Mouse (Mus musculus) splenic B cell, adult 2 months (primary cell): ENCODE results near the gene Chtop.
A peak's percentile ranks its signal among the peaks of the same experiment; 100 is the strongest.

ENCODE experiments used
- DNase-seq: peaks from one replicate; pipeline ENCODE4 v3.0.0-alpha.2; 2011; ENCODE audit warnings: low read depth, low spot score
- H3K27me3 ChIP-seq: 2 replicates; pipeline ENCODE4 v1.6.1; 2012; ENCODE audit warnings: mild to moderate bottlenecking, low read length, moderate library complexity, mixed read lengths; ENCODE audit not compliant: control insufficient read depth, poor library complexity, insufficient read depth, severe bottlenecking
- H3K36me3 ChIP-seq: 2 replicates; pipeline ENCODE4 v1.6.1; 2012; ENCODE audit warnings: mild to moderate bottlenecking, low read length, moderate library complexity, mixed read lengths; ENCODE audit not compliant: control insufficient read depth, poor library complexity, insufficient read depth, severe bottlenecking

Gene Chtop

GRCm38 (mm10) chr3:90508950-90509746 lies at the start of gene Chtop:
TSS of gene Chtop (minus strand) at chr3:90509498.
- peak; percentile 100 for DNase-seq
- Histone ChIP-seq H3K27me3 (no peaks in the 10 kb centered on the region), H3K36me3 (peaks cover 14% of the 10 kb centered on the region)

DNA sequence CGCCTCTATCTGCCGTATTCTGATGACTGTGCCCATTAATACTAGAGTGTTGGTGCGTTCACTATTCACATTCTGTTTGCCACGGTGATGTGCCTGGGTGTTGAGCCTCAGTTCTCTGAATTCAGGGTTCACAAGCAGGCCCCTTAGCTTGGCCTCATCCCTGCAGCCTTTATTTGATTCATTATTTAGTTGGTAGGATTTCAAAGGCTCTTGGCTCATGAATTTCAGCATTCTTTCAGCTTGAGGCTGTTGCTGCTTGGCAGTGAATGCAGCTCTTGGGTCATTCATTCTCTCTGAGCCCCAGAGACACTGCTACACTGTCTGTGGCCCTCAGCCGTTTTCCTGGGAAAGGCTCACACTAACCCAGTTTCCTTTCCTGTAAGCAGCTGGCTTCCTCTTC lies 46.7 kb upstream of the Chtop start:
- Histone ChIP-seq H3K36me3 (no peaks in the 10 kb centered on the region), H3K27me3 (no peaks in the 10 kb centered on the region)
- DNase-seq: no peak

- H3K27me3 ChIP-seq: no peaks in the 10 kb centered on the region
- DNase-seq: no peak
- H3K36me3 ChIP-seq: no peaks in the 10 kb centered on the region
Measured at GRCm38 (mm10) chr3:90552231-90552630, 42.9 kb upstream of the Chtop start.

DNA sequence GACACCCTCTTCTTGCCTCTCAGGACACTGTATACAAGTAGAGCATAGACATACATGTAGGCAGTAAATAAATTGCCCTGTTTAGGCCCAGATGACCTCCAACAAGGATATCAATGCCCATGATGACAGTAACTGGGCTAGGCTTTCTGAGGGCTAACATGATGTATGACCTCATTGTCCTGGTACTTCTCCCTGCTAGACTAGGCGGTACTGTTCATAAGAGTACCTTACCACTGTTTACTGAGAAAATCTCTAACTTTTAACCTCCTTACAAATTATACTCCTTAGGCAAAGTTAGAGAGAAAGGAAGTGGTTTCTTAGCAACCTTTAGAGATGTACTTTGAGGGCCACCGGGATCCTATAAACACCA lies 41.1 kb upstream of the Chtop start:
- no peak for DNase-seq
- Histone ChIP-seq H3K27me3 (no peaks in the 10 kb centered on the region), H3K36me3 (no peaks in the 10 kb centered on the region)

DNA sequence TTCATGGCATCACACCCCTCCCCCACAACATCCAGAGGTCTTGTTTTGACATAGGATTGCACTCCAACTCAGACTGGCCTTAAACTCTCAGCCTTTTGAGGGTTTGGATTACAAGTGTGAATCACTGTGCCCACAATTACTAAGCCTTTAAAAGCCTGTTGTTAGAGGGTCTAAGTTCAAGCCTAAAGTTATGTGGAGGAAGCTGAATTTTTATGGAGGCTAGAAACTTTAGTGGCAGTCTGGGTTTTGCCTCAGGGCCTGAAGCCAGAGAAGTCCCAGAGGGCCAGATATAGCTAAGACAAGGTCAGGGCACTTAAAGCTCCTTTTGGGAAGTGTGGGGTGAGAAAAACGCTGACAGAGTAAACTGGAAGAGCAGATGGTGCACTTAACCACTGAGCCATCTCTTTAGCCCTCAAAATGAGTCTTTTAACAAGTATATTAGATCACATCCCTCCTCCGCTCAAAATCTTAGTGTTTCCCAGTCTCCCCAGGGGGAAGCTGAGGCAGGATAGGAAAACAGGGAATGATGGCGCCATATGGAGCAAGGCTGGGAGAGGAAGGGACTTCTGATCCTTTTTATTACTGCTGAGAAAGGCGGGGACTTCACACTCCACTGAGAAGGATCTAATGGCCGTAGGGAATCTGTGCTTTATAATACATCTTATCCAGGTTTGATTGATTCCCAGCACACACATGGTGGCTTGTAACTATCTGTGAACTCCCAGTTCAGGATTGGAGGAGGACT lies 40.5 kb upstream of the Chtop start:
- no peak for DNase-seq
- Histone ChIP-seq H3K36me3 (no peaks in the 10 kb centered on the region), H3K27me3 (no peaks in the 10 kb centered on the region)

- DNase-seq: no peak
- H3K36me3 ChIP-seq: no peaks in the 10 kb centered on the region
- no peaks in the 10 kb centered on the region for H3K27me3 ChIP-seq
Measured at GRCm38 (mm10) chr3:90540904-90541303, 31.6 kb upstream of the Chtop start.

DNA sequence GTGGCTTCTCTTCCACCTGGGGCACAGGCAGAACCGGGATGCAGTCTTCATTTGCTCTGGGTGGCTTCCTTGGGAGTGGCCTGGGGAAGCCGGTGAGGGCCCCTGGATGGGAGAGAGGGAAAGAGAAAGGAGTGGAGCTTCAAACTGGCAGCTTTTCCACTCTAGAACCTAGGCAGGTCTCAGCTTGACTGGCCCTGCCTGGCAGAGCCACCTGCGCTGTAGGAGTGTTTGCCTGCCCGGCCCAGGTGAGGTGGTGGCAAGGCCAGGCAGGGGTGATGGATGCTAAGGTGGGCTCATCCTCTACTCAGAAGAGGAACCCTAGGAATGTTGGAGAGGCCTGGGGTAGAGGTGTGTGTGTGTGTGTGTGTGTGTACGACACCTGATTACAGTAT lies 28.6 kb upstream of the Chtop start:
- no peaks in the 10 kb centered on the region for H3K36me3 ChIP-seq
- DNase-seq: no peak
- no peaks in the 10 kb centered on the region for H3K27me3 ChIP-seq

GRCm38 (mm10) chr3:90537141-90537904 lies 28.0 kb upstream of the Chtop start, which contains the start of gene S100a16:
TSS of gene S100a16 (plus strand) at chr3:90537254.
- H3K36me3 ChIP-seq: no peaks in the 10 kb centered on the region
- DNase-seq: no peak
- H3K27me3 ChIP-seq: no peaks in the 10 kb centered on the region

GRCm38 (mm10) chr3:90535446-90535845 lies 26.1 kb upstream of the Chtop start:
- Histone ChIP-seq H3K36me3 (no peaks in the 10 kb centered on the region), H3K27me3 (no peaks in the 10 kb centered on the region)
- no peak for DNase-seq

DNA sequence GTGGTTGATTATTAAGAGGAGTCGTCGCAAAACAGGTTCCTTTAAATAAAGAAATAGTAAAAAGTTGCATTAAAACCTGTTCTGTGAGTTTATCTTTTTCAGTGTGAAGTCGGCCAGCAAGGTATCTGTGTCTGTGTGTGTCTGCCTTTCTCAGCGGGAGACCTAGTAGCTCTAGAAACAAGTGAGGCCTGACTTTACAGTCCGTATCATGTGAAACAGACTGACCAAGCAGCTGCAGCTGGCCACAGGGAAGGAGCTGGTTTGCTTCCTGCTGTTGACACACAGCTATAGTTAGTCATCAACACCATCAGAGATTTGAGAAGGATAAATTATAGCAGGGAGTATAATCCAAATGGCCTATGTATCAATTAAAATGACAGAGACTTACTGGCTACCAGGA lies 22.4 kb upstream of the Chtop start:
- Histone ChIP-seq H3K36me3 (no peaks in the 10 kb centered on the region), H3K27me3 (no peaks in the 10 kb centered on the region)
- no peak for DNase-seq

GRCm38 (mm10) chr3:90527291-90527873 lies 18.1 kb upstream of the Chtop start:
- Histone ChIP-seq H3K27me3 (no peaks in the 10 kb centered on the region), H3K36me3 (peaks cover 4% of the 10 kb centered on the region; the same call in 1 of the 2 replicates)
- DNase-seq: no peak

DNA sequence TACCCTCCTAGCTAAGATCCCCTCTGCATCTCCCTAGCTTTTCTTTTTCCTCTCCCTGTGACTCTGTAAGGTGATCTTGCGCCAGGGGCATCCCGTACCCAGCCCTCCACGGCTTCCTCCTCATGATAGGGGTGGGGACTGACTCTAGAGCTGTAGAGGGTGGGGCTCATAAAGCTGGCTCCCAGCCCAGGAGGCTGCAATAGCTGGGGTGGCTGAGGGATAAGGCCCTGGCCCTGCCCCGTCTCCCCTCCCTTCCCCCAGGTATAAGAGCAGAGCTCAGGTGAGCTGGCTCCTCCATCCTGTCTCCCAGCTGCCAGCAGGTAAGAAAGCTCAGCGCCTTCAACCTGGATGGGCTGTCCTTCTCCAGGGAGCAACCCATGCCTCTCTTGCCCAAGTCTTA lies 17.3 kb upstream of the Chtop start, which contains the start of gene S100a14:
Gene S100a14, plus strand, starts transcription at position 277 of the 400 bp plus-strand sequence.
- H3K27me3 ChIP-seq: no peaks in the 10 kb centered on the region
- no peak for DNase-seq
- peaks cover 4% of the 10 kb centered on the region; the same call in 1 of the 2 replicates for H3K36me3 ChIP-seq

DNA sequence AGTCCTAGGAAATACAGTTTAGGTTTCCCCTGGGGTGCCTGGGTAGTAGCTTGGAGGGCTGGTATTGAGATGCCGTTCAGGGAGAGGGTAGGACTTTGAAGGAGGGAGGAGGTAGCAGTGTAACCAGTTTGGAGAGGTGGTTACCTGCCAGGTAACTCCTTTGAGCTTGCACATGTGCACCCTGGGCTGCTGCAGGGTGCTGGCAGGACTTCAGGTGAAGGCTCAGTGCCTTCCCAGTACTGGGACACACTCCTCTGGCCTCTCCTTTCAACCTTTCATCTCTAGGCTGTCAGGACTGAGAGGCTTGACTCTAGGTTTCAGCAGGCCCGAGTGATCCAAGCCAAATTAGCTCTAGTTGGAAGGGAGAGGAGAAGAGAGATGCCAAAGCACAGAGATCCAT lies 16.8 kb upstream of the Chtop start:
- Histone ChIP-seq H3K27me3 (no peaks in the 10 kb centered on the region), H3K36me3 (peaks cover 4% of the 10 kb centered on the region; the same call in 1 of the 2 replicates)
- no peak for DNase-seq

GRCm38 (mm10) chr3:90525421-90525820 lies 16.1 kb upstream of the Chtop start:
- peak; percentile 63 for DNase-seq
- Histone ChIP-seq H3K27me3 (no peaks in the 10 kb centered on the region), H3K36me3 (peaks cover 4% of the 10 kb centered on the region; the same call in 1 of the 2 replicates)
